Mouse (Mus musculus) liver, embryonic 16.5 days (tissue): ENCODE results near the gene Cited4. TPM values are rescaled to one million over a fixed set of nuclear protein-coding genes. Genes with fewer than 3 reads are reported as not detected.

Experiments used
- ATAC-seq: fragments of 200-750 bp; cut with Nextera tagmentation; 2 replicates; pipeline ENCODE4 v1.8.0; 2017; ENCODE audit warnings: low read depth, mild to moderate bottlenecking, moderate number of reproducible peaks, moderate library complexity
- H3K27ac ChIP-seq: fragments of 300-500 bp; sonication (generic); 2 replicates; pipeline ENCODE4 v1.5.1; 2014; ENCODE audit warnings: mild to moderate bottlenecking, low read length
- H3K27me3 ChIP-seq: fragments of 300-500 bp; sonication (generic); 2 replicates; pipeline ENCODE4 v1.6.1; 2014; ENCODE audit warnings: low read depth, low read length, mixed read lengths; ENCODE audit not compliant: control insufficient read depth, insufficient read depth
- H3K36me3 ChIP-seq: fragments of 300-500 bp; sonication (generic); 2 replicates; pipeline ENCODE4 v1.6.1; 2014; ENCODE audit warnings: mild to moderate bottlenecking; ENCODE audit not compliant: control insufficient read depth, insufficient read depth
- H3K4me1 ChIP-seq: fragments of 300-500 bp; sonication (generic); 2 replicates; pipeline ENCODE4 v1.6.1; 2014; ENCODE audit warnings: low read depth, low read length, mixed read lengths; ENCODE audit not compliant: control insufficient read depth
- H3K4me2 ChIP-seq: fragments of 300-500 bp; sonication (generic); 2 replicates; pipeline ENCODE4 v1.6.1; 2014; ENCODE audit warnings: low read depth, low read length, mixed read lengths
- H3K4me3 ChIP-seq: fragments of 300-500 bp; sonication (generic); 2 replicates; pipeline ENCODE4 v1.5.1; 2014; ENCODE audit warnings: low read depth, mild to moderate bottlenecking, low read length
- H3K9ac ChIP-seq: fragments of 300-500 bp; sonication (generic); 2 replicates; pipeline ENCODE4 v1.6.1; 2014; ENCODE audit warnings: low read depth, low read length
- H3K9me3 ChIP-seq: fragments of 300-500 bp; sonication (generic); replicated peaks from 2 replicates; pipeline ENCODE4 v1.6.1; 2016; ENCODE audit warnings: low read length; ENCODE audit not compliant: control insufficient read depth
- WGBS: fragments of 180-500 bp; shearing (Covaris S2); extraction: QIAGEN DNeasy Blood & Tissue Kit; methylation state at CpG from one replicate; pipeline ENCODE4 v1.1.7; 2014; ENCODE audit not compliant: insufficient replicate concordance; 5-methylcytosine and 5-hydroxymethylcytosine counted together
- polyA plus RNA-seq: library from polyadenylated mRNA; unstranded; fragments of >200 nt; fragmentation: Nextera tagmentation; extraction: Ambion mirVana; gene quantifications from 2 replicates; pipeline ENCODE4 v1.2.1, GENCODE M21; 2015

Cited4 gene
- polyA plus RNA-seq, 1 experiment from 2014 or later, result 44.1 TPM

- H3K9me3 ChIP-seq, result no peaks in the 10 kb centered on the region
- peaks cover 30% of the 10 kb centered on the region for H3K27me3 ChIP-seq
- no peak overlapping the region for H3K27ac ChIP-seq
- WGBS, result 19% methylated on average over 7 of the region's 7 CpGs
- peaks cover 12% of the 10 kb centered on the region for H3K4me1 ChIP-seq
- peak overlapping the region; percentile 89 for H3K4me2 ChIP-seq
- ATAC-seq, result no peak; the same call in 1 of the 2 replicates
- H3K9ac ChIP-seq, result peak overlapping the region; percentile 62; the same call in 1 of the 2 replicates
- no peaks in the 10 kb centered on the region for H3K36me3 ChIP-seq
- H3K4me3 ChIP-seq, result peak overlapping the region; percentile 64
Measured at GRCm38 (mm10) chr4:120650208-120650592, 16.2 kb upstream of the Cited4 start.

DNA sequence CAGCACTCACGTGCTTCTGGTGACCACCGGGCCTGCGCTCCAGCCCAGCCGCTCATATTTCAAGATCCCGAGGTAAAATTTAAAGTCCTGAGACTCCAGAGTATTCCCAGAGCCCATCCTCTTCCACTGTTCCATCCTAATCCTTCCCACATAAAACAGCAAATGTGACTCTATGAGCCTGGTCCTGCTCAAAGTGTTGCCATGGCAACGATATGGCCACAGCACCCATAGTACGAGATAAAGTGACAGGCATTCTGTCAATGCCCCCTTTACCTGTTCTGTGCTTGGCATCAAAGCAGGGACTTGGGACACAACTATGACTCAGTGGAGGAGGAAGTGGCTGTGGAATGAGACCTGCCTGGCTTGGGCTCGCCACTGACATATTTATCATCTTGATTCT, 10.5 kb upstream of the Cited4 start:
- no peak overlapping the region for H3K4me2 ChIP-seq
- H3K9ac ChIP-seq, result no peak overlapping the region
- no peak overlapping the region for H3K27ac ChIP-seq
- WGBS, result 67% methylated on average over 8 of the region's 8 CpGs
- H3K9me3 ChIP-seq, result no peaks in the 10 kb centered on the region
- H3K4me3 ChIP-seq, result no peak overlapping the region
- no peaks in the 10 kb centered on the region for H3K36me3 ChIP-seq
- no peak for ATAC-seq
- H3K4me1 ChIP-seq, result no peaks in the 10 kb centered on the region
- H3K27me3 ChIP-seq, result no peaks in the 10 kb centered on the region; the same call in 1 of the 2 replicates

- no peak for ATAC-seq
- Histone ChIP-seq H3K9ac (no peak overlapping the region), H3K4me3 (no peak overlapping the region), H3K9me3 (no peaks in the 10 kb centered on the region), H3K27ac (no peak overlapping the region), H3K27me3 (no peaks in the 10 kb centered on the region), H3K4me1 (peaks cover 25% of the 10 kb centered on the region), H3K4me2 (no peak overlapping the region), H3K36me3 (no peaks in the 10 kb centered on the region)
- WGBS, result 58% methylated on average over 4 of the region's 4 CpGs
Measured at GRCm38 (mm10) chr4:120660485-120660884, 5.9 kb upstream of the Cited4 start.

GRCm38 (mm10) chr4:120664601-120665000, 1.8 kb upstream of the Cited4 start:
- Histone ChIP-seq H3K4me3 (peak overlapping the region; percentile 18; the same call in 1 of the 2 replicates), H3K9me3 (no peaks in the 10 kb centered on the region), H3K27me3 (no peaks in the 10 kb centered on the region), H3K9ac (peak overlapping the region; percentile 25; the same call in 1 of the 2 replicates), H3K4me2 (peak overlapping the region; percentile 44), H3K4me1 (peaks cover 48% of the 10 kb centered on the region), H3K36me3 (no peaks in the 10 kb centered on the region), H3K27ac (peak overlapping the region; percentile 81)
- 25% methylated on average over 2 of the region's 2 CpGs for WGBS
- ATAC-seq, result no peak

DNA sequence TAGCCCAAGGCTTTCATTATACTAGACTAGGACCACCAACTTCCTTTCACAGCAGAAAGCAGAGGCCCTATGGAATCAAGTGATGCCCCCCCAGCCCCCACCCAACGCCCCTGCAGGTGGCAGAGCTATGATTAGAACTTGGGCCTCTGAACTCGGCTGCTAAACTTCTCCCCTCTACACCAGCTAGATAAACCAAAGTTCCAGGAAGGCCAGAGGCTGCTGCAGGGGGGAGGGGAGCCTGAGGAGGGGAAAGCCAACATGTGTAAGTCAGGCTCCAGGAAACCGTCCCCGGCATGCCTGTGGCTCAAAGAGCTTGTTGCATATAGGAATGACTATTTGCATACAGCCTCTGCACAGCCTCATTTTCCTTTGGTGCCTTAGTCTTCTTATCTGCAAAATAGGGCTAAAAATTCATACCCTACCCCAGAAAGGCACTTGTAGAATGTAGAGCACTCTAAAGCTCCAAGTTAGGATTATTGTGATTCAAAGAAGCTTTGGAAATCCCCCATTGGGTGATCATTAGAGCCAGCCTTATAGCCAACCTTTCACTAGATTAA, 1.1 kb upstream of the Cited4 start:
- Histone ChIP-seq H3K4me2 (peak overlapping the region; percentile 44), H3K9ac (peak overlapping the region; percentile 25), H3K27ac (peak overlapping the region; percentile 81), H3K4me3 (peak overlapping the region; percentile 18; the same call in 1 of the 2 replicates), H3K4me1 (peaks cover 51% of the 10 kb centered on the region), H3K9me3 (no peaks in the 10 kb centered on the region), H3K36me3 (no peaks in the 10 kb centered on the region), H3K27me3 (no peaks in the 10 kb centered on the region)
- ATAC-seq, result peak; percentile 44
- 15% methylated on average over 4 of the region's 4 CpGs for WGBS

- no peaks in the 10 kb centered on the region for H3K27me3 ChIP-seq
- H3K9me3 ChIP-seq, result no peaks in the 10 kb centered on the region
- WGBS, result 44% methylated on average over 7 of the region's 7 CpGs
- no peaks in the 10 kb centered on the region for H3K36me3 ChIP-seq
- H3K27ac ChIP-seq, result peak overlapping the region; percentile 81
- no peak for ATAC-seq
- peaks cover 55% of the 10 kb centered on the region for H3K4me1 ChIP-seq
- H3K9ac ChIP-seq, result peak overlapping the region; percentile 30
- peak overlapping the region; percentile 47 for H3K4me2 ChIP-seq
- H3K4me3 ChIP-seq, result no peak overlapping the region
Measured at GRCm38 (mm10) chr4:120665782-120666181, 590 bp upstream of the Cited4 start.

GRCm38 (mm10) chr4:120667045-120667501, 701 bp downstream of the Cited4 start:
- peak overlapping the region; percentile 84 for H3K27ac ChIP-seq
- H3K36me3 ChIP-seq, result no peaks in the 10 kb centered on the region
- H3K4me3 ChIP-seq, result peak overlapping the region; percentile 94
- H3K4me1 ChIP-seq, result peaks cover 59% of the 10 kb centered on the region
- H3K9me3 ChIP-seq, result no peaks in the 10 kb centered on the region
- peak; percentile 42 for ATAC-seq
- peak overlapping the region; percentile 93 for H3K9ac ChIP-seq
- H3K27me3 ChIP-seq, result no peaks in the 10 kb centered on the region
- WGBS, result under 1% methylated on average over 47 of the region's 50 CpGs
- H3K4me2 ChIP-seq, result peak overlapping the region; percentile 95

DNA sequence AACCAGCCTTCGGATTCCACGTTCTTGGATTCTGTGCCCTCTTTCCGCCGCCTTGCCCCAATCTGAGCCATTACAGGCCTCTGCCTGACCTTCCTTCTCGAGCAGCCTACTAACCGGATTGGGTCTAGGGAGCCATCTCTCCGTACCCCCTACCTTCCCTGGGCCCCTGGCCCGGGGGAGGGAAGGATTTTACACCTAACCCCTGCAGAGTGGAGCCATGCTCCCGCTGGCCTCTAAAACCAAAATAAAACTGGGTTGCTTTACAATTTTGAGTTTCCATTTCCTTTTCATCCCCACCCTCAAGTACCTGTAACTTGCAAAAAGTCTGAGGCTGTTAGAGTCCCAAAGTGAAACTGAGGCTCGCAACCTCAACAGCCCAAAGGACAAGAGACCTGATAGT, 1.2 kb downstream of the Cited4 start:
- no peaks in the 10 kb centered on the region for H3K9me3 ChIP-seq
- WGBS, result 11% methylated on average over 10 of the region's 10 CpGs
- ATAC-seq, result no peak
- no peaks in the 10 kb centered on the region for H3K36me3 ChIP-seq
- H3K27ac ChIP-seq, result peak overlapping the region; percentile 84
- no peaks in the 10 kb centered on the region for H3K27me3 ChIP-seq
- H3K4me3 ChIP-seq, result peak overlapping the region; percentile 94
- H3K4me2 ChIP-seq, result peak overlapping the region; percentile 95
- H3K4me1 ChIP-seq, result peaks cover 54% of the 10 kb centered on the region
- peak overlapping the region; percentile 93 for H3K9ac ChIP-seq

GRCm38 (mm10) chr4:120668551-120668950, 2.2 kb downstream of the Cited4 start:
- Histone ChIP-seq H3K4me1 (peaks cover 56% of the 10 kb centered on the region), H3K27me3 (no peaks in the 10 kb centered on the region), H3K9me3 (no peaks in the 10 kb centered on the region), H3K9ac (peak overlapping the region; percentile 93), H3K36me3 (no peaks in the 10 kb centered on the region), H3K4me2 (peak overlapping the region; percentile 95), H3K4me3 (peak overlapping the region; percentile 94), H3K27ac (peak overlapping the region; percentile 84)
- WGBS, result 76% methylated on average over 4 of the region's 4 CpGs
- ATAC-seq, result no peak
